Mouse (Mus musculus) kidney, adult 8-10 months (tissue): ENCODE measurements around the gene Fahd1.

Experiments
- DNase-seq, 2 experiments: peaks; one replicate each; pipeline ENCODE4 v3.0.0; 2022

The Fahd1 gene

GRCm38 (mm10) chr17:24844525-24844924, 5.6 kb downstream of the Fahd1 start:
- no peak for DNase-seq

GRCm38 (mm10) chr17:24842631-24843030, 7.5 kb downstream of the Fahd1 start:
- peak in 1 of 2 experiments; percentile 60 for DNase-seq

- peak; percentile 71 to 74 for DNase-seq
These were observed 9.0 kb downstream of the Fahd1 start for GRCm38 (mm10) chr17:24841133-24841532.

GRCm38 (mm10) chr17:24840341-24840740, 9.8 kb downstream of the Fahd1 start:
- no peak for DNase-seq

- no peak for DNase-seq
These were observed 10.3 kb downstream of the Fahd1 start, which contains the start of gene Hagh for GRCm38 (mm10) chr17:24839842-24840241. Gene Hagh, plus strand, starts transcription at chr17:24840143.

GRCm38 (mm10) chr17:24821351-24822280, 28.5 kb downstream of the Fahd1 start:
- peak; percentile 23 to 53 for DNase-seq

- no peak for DNase-seq
These were observed 30.7 kb downstream of the Fahd1 start for GRCm38 (mm10) chr17:24819469-24819868.

- DNase-seq, result no peak
These were observed 32.0 kb downstream of the Fahd1 start for GRCm38 (mm10) chr17:24818172-24818571.

- no peak for DNase-seq
These were observed 32.7 kb downstream of the Fahd1 start for GRCm38 (mm10) chr17:24817503-24817902.

- DNase-seq, result no peak
These were observed 34.9 kb downstream of the Fahd1 start for GRCm38 (mm10) chr17:24815256-24815655.

- DNase-seq, result no peak
These were observed 37.9 kb downstream of the Fahd1 start for GRCm38 (mm10) chr17:24812215-24812614.

GRCm38 (mm10) chr17:24811211-24811610, 39.0 kb downstream of the Fahd1 start:
- DNase-seq, result no peak

- DNase-seq, result peak; percentile 67 to 78
These were observed 45.9 kb downstream of the Fahd1 start, which contains the start of gene Meiob for GRCm38 (mm10) chr17:24803952-24804951. Gene Meiob, plus strand, starts transcription at chr17:24804289.

GRCm38 (mm10) chr17:24800524-24800923, 49.6 kb downstream of the Fahd1 start:
- DNase-seq, result no peak

- peak in 1 of 2 experiments; percentile 22 for DNase-seq
These were observed 50.7 kb downstream of the Fahd1 start for GRCm38 (mm10) chr17:24799476-24799875.
